8 mouse cellular contexts compared by ENCODE assay signal in the genomic region with DNA sequence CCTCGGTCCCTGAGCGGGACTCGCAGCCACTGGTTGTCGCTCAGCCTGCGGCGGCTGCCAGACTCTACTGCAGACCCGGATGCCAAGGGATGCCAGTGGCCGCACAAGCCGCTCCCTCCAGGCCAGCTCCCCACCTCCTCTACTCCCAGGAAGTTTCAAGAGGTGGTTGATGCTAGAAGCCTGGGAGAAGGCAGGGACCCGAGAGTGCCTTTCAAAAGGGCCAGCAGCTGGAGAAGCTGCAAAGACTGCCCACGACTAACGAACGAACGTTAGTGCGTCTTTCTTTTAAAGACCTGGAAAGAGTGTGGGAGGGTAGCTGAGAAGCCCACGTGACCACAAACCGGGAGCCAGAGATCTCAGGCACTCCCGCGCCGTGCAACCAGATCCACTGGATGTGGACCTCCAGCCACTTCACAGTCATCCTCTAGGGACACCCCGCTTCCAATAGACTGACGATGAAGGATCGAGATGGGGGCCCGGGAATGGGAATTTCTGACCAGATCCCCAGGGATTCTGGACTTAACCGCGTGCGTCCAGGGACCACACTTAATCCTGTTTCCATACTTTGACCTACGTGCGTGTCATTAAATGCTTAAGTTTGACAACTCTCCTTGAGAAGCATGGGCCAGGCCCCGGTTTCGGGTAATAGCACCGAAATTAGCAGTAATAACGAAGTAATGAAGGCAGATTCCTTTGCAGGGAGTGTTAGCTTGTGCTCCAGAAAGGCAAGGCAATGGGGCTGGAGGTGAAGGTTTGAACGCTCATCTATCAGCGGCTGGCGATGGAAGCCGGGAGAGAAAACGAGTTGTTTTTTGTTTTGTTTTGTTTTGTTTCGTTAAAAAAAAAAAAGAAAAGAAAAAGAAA. TPM values are rescaled to one million over a fixed set of nuclear protein-coding genes. Genes with fewer than 3 reads are reported as not detected.
DNase-seq lines count a peak whose midpoint lies in the region; ATAC-seq and TF ChIP-seq lines count a peak whose summit lies in the region.

TSS of gene Esr2 (minus strand) at position 260 of the 864 bp plus-strand sequence.

- peak; percentile 79; the same call in 1 of the 2 replicates for ATAC-seq in forebrain, embryonic 12.5 days (ENCODE audit: low FRiP score)
- ATAC-seq in lung, postnatal 0 days, result peak; percentile 70
- ATAC-seq in neutrophil, adult 5-6 weeks (ENCODE audit: extremely low read depth, insufficient number of reproducible peaks, low FRiP score, poor library complexity, severe bottlenecking), result 0 out of 2 replicates have a peak, but pooled peaks have one; percentile 26

- TF ChIP-seq EP300 in lung, postnatal 0 days (IDR thresholded peaks at IDR 0.05), result no peak

- no peaks in the 10 kb centered on the region for H3K9me3 ChIP-seq in forebrain, embryonic 12.5 days
- H3K9me3 ChIP-seq in lung, postnatal 0 days (ENCODE audit: low read length), result no peaks in the 10 kb centered on the region

- H3K27ac ChIP-seq in left cerebral cortex, adult 2 months, result no peak within 1 kb of the TSS
- H3K27ac ChIP-seq in forebrain, embryonic 12.5 days, result no peak within 1 kb of the TSS
- no peak within 1 kb of the TSS for H3K27ac ChIP-seq in lung, postnatal 0 days (ENCODE audit: low read length)

- no peak for TF ChIP-seq CTCF in left cerebral cortex, adult 2 months (IDR thresholded peaks at IDR 0.05)
- no peak for TF ChIP-seq CTCF in lung, postnatal 0 days (IDR thresholded peaks at IDR 0.05)

- under 1% methylated on average over 39 of the region's 39 CpGs for WGBS in forebrain, embryonic 12.5 days
- WGBS in lung, postnatal 0 days, result 2% methylated on average over 39 of the region's 39 CpGs

- H3K4me2 ChIP-seq in forebrain, embryonic 12.5 days, result peak within 1 kb of the TSS; percentile 93
- peak within 1 kb of the TSS; percentile 82 for H3K4me2 ChIP-seq in lung, postnatal 0 days (replicated peaks; ENCODE audit: low read depth, low read length)

- H3K4me3 ChIP-seq in left cerebral cortex, adult 2 months, result peak within 1 kb of the TSS; percentile 44
- peak within 1 kb of the TSS; percentile 44 for H3K4me3 ChIP-seq in forebrain, embryonic 12.5 days (replicated peaks)
- peak within 1 kb of the TSS; percentile 47 for H3K4me3 ChIP-seq in lung, postnatal 0 days (ENCODE audit: low read depth, low read length)

- peak within 1 kb of the TSS; percentile 58 for H3K9ac ChIP-seq in forebrain, embryonic 12.5 days
- H3K9ac ChIP-seq in lung, postnatal 0 days (replicated peaks; ENCODE audit: low read depth), result 0 out of 2 replicates have a peak within 1 kb of the TSS, but pooled peaks have one; percentile 16

- intact Hi-C loops in left cerebral cortex, adult 2 months (cut with DNase I), result no loop called here

- peaks cover 17% of the 10 kb centered on the region for H3K27me3 ChIP-seq in forebrain, embryonic 12.5 days
- no peaks in the 10 kb centered on the region for H3K27me3 ChIP-seq in lung, postnatal 0 days (replicated peaks; ENCODE audit: insufficient read depth, low read length)

- peak in 1 of 2 experiments; percentile 28 for DNase-seq in left cerebral cortex, adult 2 months (ENCODE audit: extremely low spot score in 1 of 2, low spot score in 2 of 2)
- DNase-seq in left cerebral cortex, adult 9 months (ENCODE audit: low spot score in 2 of 2), result no peak
- peak; percentile 35 to 44 for DNase-seq in adrenal gland, postnatal 36 days
- peak; percentile 43 for DNase-seq in induced T-regulatory cell, adult 2 months (ENCODE audit: low read depth)
- DNase-seq in lung, postnatal 0 days (ENCODE audit: low spot score), result peak; percentile 47
- DNase-seq in spleen, postnatal 4 days (ENCODE audit: low spot score in 2 of 2), result no peak

- no peaks in the 10 kb centered on the region for H3K36me3 ChIP-seq in forebrain, embryonic 12.5 days (replicated peaks)
- H3K36me3 ChIP-seq in lung, postnatal 0 days (ENCODE audit: insufficient read depth, low read length), result no peaks in the 10 kb centered on the region

- peaks cover 8% of the 10 kb centered on the region for H3K4me1 ChIP-seq in forebrain, embryonic 12.5 days
- H3K4me1 ChIP-seq in lung, postnatal 0 days (ENCODE audit: insufficient read depth, low read depth, low read length), result peaks cover 6% of the 10 kb centered on the region; the same call in 1 of the 2 replicates

RNA-seq across cellular contexts. Expression of gene Esr2, which starts in this region (rescaled TPM):
- under 1 TPM; 0.34 to 0.68 TPM for total RNA-seq in left cerebral cortex, adult 2 months (2021)
- total RNA-seq in adrenal gland, postnatal 36 days (2021), result not detected
- polyA plus RNA-seq in forebrain, embryonic 12.5 days (2016; fragmentation: Nextera tagmentation; extraction: Ambion mirVana), result 0.06 and 0.13 TPM in 2 replicates
- 0.81 and 1.3 TPM in 2 replicates for polyA plus RNA-seq in lung, postnatal 0 days (2015; fragmentation: Nextera tagmentation; extraction: Ambion mirVana)
- not detected in 2 replicates for total RNA-seq in neutrophil, adult 5-6 weeks (2017)

Comparison
In these comparisons a context has a peak if more than half of its experiments do, and no peak if none do; other contexts are left out.
1. Peak in DNase-seq in adrenal gland, postnatal 36 days; RNA of the gene not detected or under 1 TPM.
2. Peak in ATAC-seq, H3K4me3 ChIP-seq, H3K9ac ChIP-seq and H3K4me2 ChIP-seq in forebrain, embryonic 12.5 days; RNA of the gene not detected or under 1 TPM.
3. Peak in ATAC-seq in neutrophil, adult 5-6 weeks; RNA of the gene not detected or under 1 TPM.
4. DNase-seq: peak in induced T-regulatory cell, adult 2 months (single experiment) and lung, postnatal 0 days (single experiment); none in left cerebral cortex, adult 9 months (0 of 2) and spleen, postnatal 4 days (0 of 2).
5. ATAC-seq: peak in every context shown above with its lines; median percentile 79 in forebrain, embryonic 12.5 days; 70 in lung, postnatal 0 days; 26 in neutrophil, adult 5-6 weeks.
6. Peak in every context shown above with its lines, with median percentiles within 50 percentile points of each other: H3K4me3 ChIP-seq.